Mouse (Mus musculus) heart, adult 2 months (tissue): Measurements from ENCODE around the gene Tnfrsf1b. TPM values are rescaled to one million over a fixed set of nuclear protein-coding genes. Genes with fewer than 3 reads are reported as not detected.
A peak's percentile ranks its signal among the peaks of the same experiment; 100 is the strongest.

Source experiments
- DNase-seq, 2 experiments: peaks; one replicate each; pipeline ENCODE4 v3.0.0; 2021
- H3K27ac ChIP-seq: fragments of 200-600 bp; 2 replicates; pipeline ENCODE4 v1.8.1; 2022
- H3K27me3 ChIP-seq: fragments of 200-500 bp; 2 replicates; pipeline ENCODE4 v1.6.1; 2012; ENCODE audit warnings: mild to moderate bottlenecking, low read length, inconsistent platforms, mixed read lengths; ENCODE audit not compliant: control insufficient read depth, insufficient read depth
- H3K36me3 ChIP-seq: fragments of 200-500 bp; 2 replicates; pipeline ENCODE4 v1.6.1; 2012; ENCODE audit warnings: low read length, inconsistent platforms; ENCODE audit not compliant: control insufficient read depth, insufficient read depth
- H3K4me1 ChIP-seq: fragments of 200-500 bp; 2 replicates; pipeline ENCODE4 v1.6.1; 2011; ENCODE audit warnings: low read length; ENCODE audit not compliant: control insufficient read depth, insufficient read depth
- H3K4me3 ChIP-seq: fragments of 200-600 bp; 2 replicates; pipeline ENCODE4 v1.8.1; 2022
- H3K79me2 ChIP-seq: fragments of 200-500 bp; replicated peaks from 2 replicates; pipeline ENCODE4 v1.6.1; 2012; ENCODE audit warnings: mild to moderate bottlenecking, inconsistent platforms, low read length, moderate library complexity, mixed read lengths; ENCODE audit not compliant: control insufficient read depth, insufficient read depth
- H3K9ac ChIP-seq: fragments of 200-500 bp; 2 replicates; pipeline ENCODE4 v1.6.1; 2012; ENCODE audit warnings: low read depth, mild to moderate bottlenecking, control low read depth, inconsistent platforms, low read length, mixed read lengths
- CTCF ChIP-seq: fragments of 200-600 bp; IDR thresholded peaks from 2 replicates; pipeline ENCODE4 v1.8.1; 2022; ENCODE audit warnings: antibody characterized with exemption, mild to moderate bottlenecking, moderate library complexity
- EP300 ChIP-seq: fragments of 200-500 bp; IDR thresholded peaks from 2 replicates; pipeline ENCODE4 v1.6.1; 2011; ENCODE audit warnings: low read depth, low read length, control low read depth; ENCODE audit not compliant: insufficient read depth
- POLR2A ChIP-seq: fragments of 200-500 bp; IDR thresholded peaks from 2 replicates; pipeline ENCODE4 v1.6.1; 2011; ENCODE audit warnings: mild to moderate bottlenecking, low read depth, low read length, control low read depth; ENCODE audit not compliant: insufficient read depth
- WGBS: fragments of 180-500 bp; shearing (Covaris S2); methylation state at CpG from one replicate; pipeline ENCODE4 v1.1.7; 2018; 5-methylcytosine and 5-hydroxymethylcytosine counted together
- intact Hi-C: fragments of 180-260 bp; cut with DNase I; formaldehyde crosslinking; loops from one replicate; pipeline ENCODE4 v1.15.1; 2025
- polyA plus RNA-seq: library from polyadenylated mRNA; depleted of rRNA; stranded (reverse); fragments of >200 nt; gene quantifications from 2 replicates; pipeline ENCODE4 v1.2.3, GENCODE M21; 2012
- total RNA-seq, 2 experiments: library from RNA; stranded (reverse); gene quantifications; 2 replicates each; pipeline ENCODE4 v1.2.3; 2021

Tnfrsf1b gene
- total and polyA plus RNA-seq, 3 experiments, result 4.8 to 7.6 (median 5.4) TPM

GRCm38 (mm10) chr4:145283441-145283840, 36.8 kb upstream of the Tnfrsf1b start:
- WGBS, result 39% methylated on average over 6 of the region's 6 CpGs
- Histone ChIP-seq H3K27ac (no peak overlapping the region), H3K4me3 (no peak overlapping the region), H3K4me1 (peaks cover 6% of the 10 kb centered on the region), H3K9ac (no peak overlapping the region), H3K27me3 (no peaks in the 10 kb centered on the region), H3K79me2 (no peaks in the 10 kb centered on the region), H3K36me3 (peaks cover 1% of the 10 kb centered on the region; the same call in 1 of the 2 replicates)
- TF ChIP-seq EP300 (no peak), CTCF (no peak), POLR2A (no peak)
- intact Hi-C loops, result loop anchor here (10.0 kb wide), 1 partner anchor 389 kb away; the partner anchor contains the start of gene Dhrs3
- DNase-seq, result no peak

DNA sequence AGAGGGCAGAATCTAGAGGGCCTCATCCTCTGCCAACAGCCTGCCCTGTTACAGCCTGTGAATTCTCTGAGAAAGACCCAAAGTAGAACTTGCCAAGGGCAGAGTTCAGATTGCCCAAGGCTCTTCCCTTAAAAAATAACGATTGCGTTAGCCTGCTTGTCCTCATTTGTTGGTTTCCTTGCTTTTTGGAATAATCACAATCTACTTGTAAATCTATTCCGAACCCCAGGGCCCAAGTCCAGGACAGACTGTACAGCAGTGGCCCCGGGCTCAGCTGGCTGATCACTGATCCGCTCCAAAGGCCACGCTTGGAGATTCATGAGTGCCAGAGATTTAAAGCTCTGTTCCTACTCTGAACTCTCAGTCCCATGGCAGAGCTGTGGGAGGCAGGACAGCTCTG, 34.3 kb upstream of the Tnfrsf1b start:
- 88% methylated on average over 6 of the region's 6 CpGs for WGBS
- H3K36me3 ChIP-seq, result peaks cover 2% of the 10 kb centered on the region; the same call in 1 of the 2 replicates
- H3K9ac ChIP-seq, result no peak overlapping the region
- no peaks in the 10 kb centered on the region for H3K27me3 ChIP-seq
- no peaks in the 10 kb centered on the region for H3K79me2 ChIP-seq
- H3K4me1 ChIP-seq, result peaks cover 13% of the 10 kb centered on the region
- TF ChIP-seq POLR2A, result no peak
- no peak for TF ChIP-seq CTCF
- TF ChIP-seq EP300, result no peak
- peak in 1 of 2 experiments; percentile 35 for DNase-seq
- no peak overlapping the region for H3K27ac ChIP-seq
- intact Hi-C loops, result loop anchor here (10.0 kb wide), 1 partner anchor 386 kb away; the partner anchor contains the start of gene Dhrs3
- no peak overlapping the region for H3K4me3 ChIP-seq

GRCm38 (mm10) chr4:145278724-145279370, 32.2 kb upstream of the Tnfrsf1b start:
- Histone ChIP-seq H3K36me3 (peaks cover 2% of the 10 kb centered on the region; the same call in 1 of the 2 replicates), H3K27ac (peak overlapping the region; percentile 63), H3K4me3 (no peak overlapping the region), H3K4me1 (peaks cover 13% of the 10 kb centered on the region), H3K79me2 (no peaks in the 10 kb centered on the region), H3K9ac (no peak overlapping the region), H3K27me3 (no peaks in the 10 kb centered on the region)
- TF ChIP-seq EP300 (no peak), POLR2A (no peak), CTCF (no peak)
- intact Hi-C loops, result loop anchor here (2.0 kb wide), 1 partner anchor 40 kb away; no protein-coding TSS in a partner anchor
- 43% methylated on average over 3 of the region's 3 CpGs for WGBS
- DNase-seq, result no peak

DNA sequence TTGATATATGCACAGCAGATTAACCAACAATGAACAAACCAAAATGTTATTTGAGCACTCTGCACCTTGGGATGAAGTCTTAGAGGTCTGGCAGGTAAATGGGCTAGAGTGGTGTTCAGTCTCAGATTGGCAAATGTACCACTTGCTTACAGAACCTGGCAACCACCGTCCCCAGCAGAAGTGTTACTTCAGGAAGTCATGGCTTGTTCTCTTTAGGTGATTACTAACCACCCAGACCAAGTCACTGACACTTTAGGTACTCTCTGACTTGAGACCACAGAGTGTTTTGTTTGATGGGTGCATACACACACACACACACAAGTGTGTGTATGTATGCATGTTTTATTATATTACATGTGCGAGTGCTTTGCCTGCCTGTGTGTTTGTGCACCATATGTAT, 31.6 kb upstream of the Tnfrsf1b start:
- no peaks in the 10 kb centered on the region for H3K79me2 ChIP-seq
- no peak overlapping the region for H3K9ac ChIP-seq
- H3K27me3 ChIP-seq, result no peaks in the 10 kb centered on the region
- H3K4me1 ChIP-seq, result peaks cover 12% of the 10 kb centered on the region
- DNase-seq, result no peak
- H3K36me3 ChIP-seq, result peaks cover 2% of the 10 kb centered on the region; the same call in 1 of the 2 replicates
- WGBS, result 90% methylated on average over 2 of the region's 2 CpGs
- no peak for TF ChIP-seq CTCF
- H3K4me3 ChIP-seq, result no peak overlapping the region
- H3K27ac ChIP-seq, result peak overlapping the region; percentile 63
- intact Hi-C loops, result loop anchor here (2.0 kb wide), 1 partner anchor 39 kb away; no protein-coding TSS in a partner anchor

- 83% methylated on average over 6 of the region's 6 CpGs for WGBS
- no peak for DNase-seq
- Histone ChIP-seq H3K79me2 (no peaks in the 10 kb centered on the region), H3K4me3 (no peak overlapping the region), H3K4me1 (peaks cover 15% of the 10 kb centered on the region), H3K27me3 (no peaks in the 10 kb centered on the region), H3K27ac (no peak overlapping the region; the same call in 1 of the 2 replicates), H3K36me3 (peaks cover 2% of the 10 kb centered on the region; the same call in 1 of the 2 replicates), H3K9ac (no peak overlapping the region)
- no peak for TF ChIP-seq CTCF
- TF ChIP-seq EP300, result no peak
- TF ChIP-seq POLR2A, result no peak
- intact Hi-C loops, result no loop called here
Measured at GRCm38 (mm10) chr4:145276368-145277249, 29.9 kb upstream of the Tnfrsf1b start.

DNA sequence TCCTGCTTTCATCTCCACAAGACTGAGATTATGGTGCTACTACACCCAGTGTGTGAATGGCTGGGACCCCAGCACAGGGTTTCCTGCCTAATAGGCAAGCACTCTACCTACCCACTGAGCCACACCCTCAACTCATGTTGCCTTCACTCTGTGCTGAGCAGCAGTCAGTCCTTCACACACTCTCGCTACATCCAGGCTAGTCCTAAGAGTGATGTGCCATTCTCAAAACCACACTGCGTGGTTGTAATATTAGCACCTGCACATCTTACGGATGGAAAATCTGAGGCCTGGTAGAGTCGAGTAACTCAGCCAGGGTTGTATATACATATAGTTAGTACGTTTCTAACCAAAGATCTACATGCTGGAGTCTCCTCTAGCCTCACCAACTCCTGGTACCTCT, 28.2 kb upstream of the Tnfrsf1b start:
- H3K27ac ChIP-seq, result no peak overlapping the region
- no peak for TF ChIP-seq CTCF
- no peak for TF ChIP-seq EP300
- TF ChIP-seq POLR2A, result no peak
- no peak overlapping the region for H3K9ac ChIP-seq
- H3K36me3 ChIP-seq, result peaks cover 2% of the 10 kb centered on the region; the same call in 1 of the 2 replicates
- no peak for DNase-seq
- 94% methylated on average over 5 of the region's 5 CpGs for WGBS
- peaks cover 15% of the 10 kb centered on the region for H3K4me1 ChIP-seq
- no peaks in the 10 kb centered on the region for H3K79me2 ChIP-seq
- intact Hi-C loops, result no loop called here
- no peak overlapping the region for H3K4me3 ChIP-seq
- H3K27me3 ChIP-seq, result no peaks in the 10 kb centered on the region
